Mouse (Mus musculus): ENCODE measurements around the gene Hint3. TPM values are rescaled to one million over a fixed set of nuclear protein-coding genes. Genes with fewer than 3 reads are reported as not detected.

Hint3 gene
- polyA plus RNA-seq, 1 experiment from 2014 or later = 18.5 TPM

- ATAC-seq (replicated peaks; ENCODE audit: insufficient number of reproducible peaks, low FRiP score, low TSS enrichment, low read depth) (peak; percentile 100), DNase-seq (ENCODE audit: low spot score) (peak; percentile 98)
- Histone ChIP-seq H3K4me2 (ENCODE audit: low read depth, low read length) (peak overlapping the region; percentile 60), H3K27me3 (ENCODE audit: control insufficient read depth, insufficient read depth, low read length) (no peaks in the 10 kb centered on the region), H3K9ac (replicated peaks; ENCODE audit: low read length) (peak overlapping the region; percentile 75), H3K27ac (replicated peaks; ENCODE audit: low read depth, low read length) (peak overlapping the region; percentile 72), H3K4me3 (ENCODE audit: low read depth, low read length) (peak overlapping the region; percentile 61), H3K4me1 (ENCODE audit: control insufficient read depth, insufficient read depth, low read length) (no peaks in the 10 kb centered on the region), H3K9me3 (replicated peaks; ENCODE audit: control insufficient read depth, low read length) (no peaks in the 10 kb centered on the region), H3K36me3 (replicated peaks; ENCODE audit: control insufficient read depth, insufficient read depth, low read depth, low read length) (no peaks in the 10 kb centered on the region)
- WGBS = 1% methylated on average over 49 of the region's 49 CpGs
Measured at GRCm38 (mm10) chr10:30618091-30618917, 11.1 kb downstream of the Hint3 start.

- no peak for ATAC-seq (replicated peaks; ENCODE audit: insufficient number of reproducible peaks, low FRiP score, low TSS enrichment, low read depth)
- no peak overlapping the region for H3K9ac ChIP-seq (replicated peaks; ENCODE audit: low read length)
- H3K9me3 ChIP-seq (replicated peaks; ENCODE audit: control insufficient read depth, low read length) = no peaks in the 10 kb centered on the region
- WGBS = 80% methylated on average over 4 of the region's 4 CpGs
- H3K36me3 ChIP-seq (replicated peaks; ENCODE audit: control insufficient read depth, insufficient read depth, low read depth, low read length) = no peaks in the 10 kb centered on the region
- no peak for DNase-seq (ENCODE audit: low spot score)
- H3K4me3 ChIP-seq (ENCODE audit: low read depth, low read length) = no peak overlapping the region
- no peaks in the 10 kb centered on the region for H3K27me3 ChIP-seq (ENCODE audit: control insufficient read depth, insufficient read depth, low read length)
- no peak overlapping the region for H3K27ac ChIP-seq (replicated peaks; ENCODE audit: low read depth, low read length)
- H3K4me2 ChIP-seq (ENCODE audit: low read depth, low read length) = no peak overlapping the region
- H3K4me1 ChIP-seq (ENCODE audit: control insufficient read depth, insufficient read depth, low read length) = no peaks in the 10 kb centered on the region
Measured at GRCm38 (mm10) chr10:30613039-30613438, 16.4 kb downstream of the Hint3 start.

GRCm38 (mm10) chr10:30609614-30610013 is 19.8 kb downstream of the Hint3 start:
- Histone ChIP-seq H3K4me2 (ENCODE audit: low read depth, low read length) (no peak overlapping the region), H3K4me1 (ENCODE audit: control insufficient read depth, insufficient read depth, low read length) (no peaks in the 10 kb centered on the region), H3K9ac (replicated peaks; ENCODE audit: low read length) (no peak overlapping the region), H3K9me3 (replicated peaks; ENCODE audit: control insufficient read depth, low read length) (no peaks in the 10 kb centered on the region), H3K27me3 (ENCODE audit: control insufficient read depth, insufficient read depth, low read length) (no peaks in the 10 kb centered on the region), H3K36me3 (replicated peaks; ENCODE audit: control insufficient read depth, insufficient read depth, low read depth, low read length) (no peaks in the 10 kb centered on the region), H3K27ac (replicated peaks; ENCODE audit: low read depth, low read length) (no peak overlapping the region), H3K4me3 (ENCODE audit: low read depth, low read length) (no peak overlapping the region)
- ATAC-seq (replicated peaks; ENCODE audit: insufficient number of reproducible peaks, low FRiP score, low TSS enrichment, low read depth) (no peak), DNase-seq (ENCODE audit: low spot score) (no peak)

- Histone ChIP-seq H3K4me2 (ENCODE audit: low read depth, low read length) (no peak overlapping the region), H3K27me3 (ENCODE audit: control insufficient read depth, insufficient read depth, low read length) (no peaks in the 10 kb centered on the region), H3K9me3 (replicated peaks; ENCODE audit: control insufficient read depth, low read length) (no peaks in the 10 kb centered on the region), H3K9ac (replicated peaks; ENCODE audit: low read length) (no peak overlapping the region), H3K36me3 (replicated peaks; ENCODE audit: control insufficient read depth, insufficient read depth, low read depth, low read length) (no peaks in the 10 kb centered on the region), H3K4me3 (ENCODE audit: low read depth, low read length) (no peak overlapping the region), H3K4me1 (ENCODE audit: control insufficient read depth, insufficient read depth, low read length) (no peaks in the 10 kb centered on the region), H3K27ac (replicated peaks; ENCODE audit: low read depth, low read length) (no peak overlapping the region)
- no peak for DNase-seq (ENCODE audit: low spot score)
- WGBS = 71% methylated on average over 2 of the region's 2 CpGs
- no peak for ATAC-seq (replicated peaks; ENCODE audit: insufficient number of reproducible peaks, low FRiP score, low TSS enrichment, low read depth)
Measured at GRCm38 (mm10) chr10:30608109-30608508, 21.3 kb downstream of the Hint3 start.

- H3K9me3 ChIP-seq (replicated peaks; ENCODE audit: control insufficient read depth, low read length) = no peaks in the 10 kb centered on the region
- H3K4me2 ChIP-seq (ENCODE audit: low read depth, low read length) = peak within 1 kb of the TSS; percentile 68
- H3K27me3 ChIP-seq (ENCODE audit: control insufficient read depth, insufficient read depth, low read length) = no peaks in the 10 kb centered on the region
- peak within 1 kb of the TSS; percentile 76 for H3K4me3 ChIP-seq (ENCODE audit: low read depth, low read length)
- ATAC-seq (replicated peaks; ENCODE audit: insufficient number of reproducible peaks, low FRiP score, low TSS enrichment, low read depth) (peak; percentile 95), DNase-seq (ENCODE audit: low spot score) (peak; percentile 94)
- H3K36me3 ChIP-seq (replicated peaks; ENCODE audit: control insufficient read depth, insufficient read depth, low read depth, low read length) = no peaks in the 10 kb centered on the region; the same call in 1 of the 2 replicates
- under 1% methylated on average over 27 of the region's 28 CpGs for WGBS
- peak within 1 kb of the TSS; percentile 56 for H3K27ac ChIP-seq (replicated peaks; ENCODE audit: low read depth, low read length)
- no peaks in the 10 kb centered on the region for H3K4me1 ChIP-seq (ENCODE audit: control insufficient read depth, insufficient read depth, low read length)
- H3K9ac ChIP-seq (replicated peaks; ENCODE audit: low read length) = peak within 1 kb of the TSS; percentile 87
Measured at GRCm38 (mm10) chr10:30600542-30600966, 28.9 kb downstream of the Hint3 start, which contains the start of gene Trmt11. Gene Trmt11, minus strand, starts transcription at chr10:30600749.

- Histone ChIP-seq H3K36me3 (replicated peaks; ENCODE audit: control insufficient read depth, insufficient read depth, low read depth, low read length) (no peaks in the 10 kb centered on the region; the same call in 1 of the 2 replicates), H3K4me2 (ENCODE audit: low read depth, low read length) (peak overlapping the region; percentile 68), H3K4me1 (ENCODE audit: control insufficient read depth, insufficient read depth, low read length) (no peaks in the 10 kb centered on the region), H3K27ac (replicated peaks; ENCODE audit: low read depth, low read length) (peak overlapping the region; percentile 56), H3K4me3 (ENCODE audit: low read depth, low read length) (peak overlapping the region; percentile 76), H3K9ac (replicated peaks; ENCODE audit: low read length) (peak overlapping the region; percentile 87), H3K27me3 (ENCODE audit: control insufficient read depth, insufficient read depth, low read length) (no peaks in the 10 kb centered on the region), H3K9me3 (replicated peaks; ENCODE audit: control insufficient read depth, low read length) (no peaks in the 10 kb centered on the region)
- 1% methylated on average over 27 of the region's 27 CpGs for WGBS
- ATAC-seq (replicated peaks; ENCODE audit: insufficient number of reproducible peaks, low FRiP score, low TSS enrichment, low read depth) (peak; percentile 86), DNase-seq (ENCODE audit: low spot score) (no peak)
Measured at GRCm38 (mm10) chr10:30600094-30600534, 29.3 kb downstream of the Hint3 start.

GRCm38 (mm10) chr10:30587037-30587436 is 42.4 kb downstream of the Hint3 start:
- Histone ChIP-seq H3K27ac (replicated peaks; ENCODE audit: low read depth, low read length) (no peak overlapping the region), H3K4me1 (ENCODE audit: control insufficient read depth, insufficient read depth, low read length) (no peaks in the 10 kb centered on the region), H3K4me2 (ENCODE audit: low read depth, low read length) (no peak overlapping the region), H3K36me3 (replicated peaks; ENCODE audit: control insufficient read depth, insufficient read depth, low read depth, low read length) (no peaks in the 10 kb centered on the region; the same call in 1 of the 2 replicates), H3K9me3 (replicated peaks; ENCODE audit: control insufficient read depth, low read length) (no peaks in the 10 kb centered on the region), H3K27me3 (ENCODE audit: control insufficient read depth, insufficient read depth, low read length) (no peaks in the 10 kb centered on the region), H3K9ac (replicated peaks; ENCODE audit: low read length) (no peak overlapping the region), H3K4me3 (ENCODE audit: low read depth, low read length) (no peak overlapping the region)
- 79% methylated on average over 5 of the region's 5 CpGs for WGBS
- DNase-seq (ENCODE audit: low spot score) (peak; percentile 26), ATAC-seq (replicated peaks; ENCODE audit: insufficient number of reproducible peaks, low FRiP score, low TSS enrichment, low read depth) (no peak)

GRCm38 (mm10) chr10:30585691-30586090 is 43.7 kb downstream of the Hint3 start:
- Histone ChIP-seq H3K4me2 (ENCODE audit: low read depth, low read length) (no peak overlapping the region), H3K27ac (replicated peaks; ENCODE audit: low read depth, low read length) (no peak overlapping the region), H3K27me3 (ENCODE audit: control insufficient read depth, insufficient read depth, low read length) (no peaks in the 10 kb centered on the region), H3K4me3 (ENCODE audit: low read depth, low read length) (no peak overlapping the region), H3K9ac (replicated peaks; ENCODE audit: low read length) (no peak overlapping the region), H3K36me3 (replicated peaks; ENCODE audit: control insufficient read depth, insufficient read depth, low read depth, low read length) (no peaks in the 10 kb centered on the region; the same call in 1 of the 2 replicates), H3K4me1 (ENCODE audit: control insufficient read depth, insufficient read depth, low read length) (no peaks in the 10 kb centered on the region), H3K9me3 (replicated peaks; ENCODE audit: control insufficient read depth, low read length) (no peaks in the 10 kb centered on the region)
- 92% methylated on average over 1 of the region's 1 CpGs for WGBS
- ATAC-seq (replicated peaks; ENCODE audit: insufficient number of reproducible peaks, low FRiP score, low TSS enrichment, low read depth) (no peak), DNase-seq (ENCODE audit: low spot score) (no peak)
